Mouse (Mus musculus): Measurements from ENCODE around the gene Plxna3. TPM values are rescaled to one million over a fixed set of nuclear protein-coding genes. Genes with fewer than 3 reads are reported as not detected.

The Plxna3 gene
- total RNA-seq (2023): 10 to 100 TPM; 13.4 to 14.8 TPM

DNA sequence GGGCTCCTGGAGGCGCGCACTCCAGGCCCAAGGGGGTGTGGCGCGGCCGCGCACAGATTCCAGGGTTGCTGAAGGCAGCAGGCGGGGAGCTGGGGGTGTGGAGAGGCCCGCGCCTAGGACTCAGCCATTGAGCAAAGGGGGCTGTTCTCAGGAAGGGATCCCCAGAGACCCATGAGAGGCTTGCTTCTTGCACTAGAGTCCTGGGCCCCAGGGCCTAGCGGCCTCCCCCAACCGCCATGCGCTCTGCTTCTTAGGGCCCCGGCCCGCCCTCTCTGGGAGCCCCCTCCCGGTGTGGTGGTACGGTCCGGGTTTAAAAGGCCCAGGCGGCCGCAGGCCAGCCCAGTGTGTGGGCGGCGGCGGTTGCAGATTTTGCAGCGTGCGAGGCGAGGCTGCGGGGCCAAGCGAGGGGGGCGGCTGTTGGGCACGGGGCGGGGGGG, at the start of gene Plxna3:
Gene Plxna3 (plus strand): TSS at position 342 of the 437 bp plus-strand sequence.

DNA sequence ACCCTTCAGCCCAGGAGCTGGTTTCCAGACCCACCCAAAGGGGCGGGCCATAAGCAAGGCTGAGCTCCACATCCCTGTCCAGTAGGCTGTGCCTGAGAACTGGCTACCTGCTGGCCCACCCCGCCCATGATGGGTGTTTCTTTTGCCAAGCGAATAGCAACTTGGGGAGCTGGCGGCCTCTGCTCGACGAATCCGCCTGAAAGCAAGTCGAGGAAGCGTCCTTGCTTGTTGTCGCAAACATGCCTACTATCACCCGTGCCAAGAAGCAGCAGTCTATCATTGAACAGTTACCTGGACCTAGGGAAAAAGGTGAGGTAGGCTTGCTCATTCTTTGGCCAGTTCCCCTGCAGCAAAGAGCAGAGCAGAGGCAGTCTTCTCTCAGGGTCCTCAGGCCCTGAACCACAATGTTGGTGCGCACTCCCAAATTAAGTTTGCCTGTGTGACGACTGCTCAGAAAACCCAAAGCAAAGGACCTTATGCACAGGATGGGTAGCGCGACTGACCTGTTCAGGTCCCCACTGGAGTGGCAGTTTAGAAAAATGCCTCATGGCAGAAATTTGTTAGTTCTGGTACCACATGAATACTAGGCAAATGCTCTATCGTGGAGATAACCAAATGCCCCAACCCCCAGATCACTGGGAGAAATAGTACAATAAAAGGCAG, 47.0 kb upstream of the Plxna3 start, which contains the start of the genes Taz and Dnase1l1:
Gene Taz (plus strand): TSS at position 181 of the 663 bp plus-strand sequence.
Gene Dnase1l1 (minus strand): TSS at position 606 of the 663 bp plus-strand sequence.

DNA sequence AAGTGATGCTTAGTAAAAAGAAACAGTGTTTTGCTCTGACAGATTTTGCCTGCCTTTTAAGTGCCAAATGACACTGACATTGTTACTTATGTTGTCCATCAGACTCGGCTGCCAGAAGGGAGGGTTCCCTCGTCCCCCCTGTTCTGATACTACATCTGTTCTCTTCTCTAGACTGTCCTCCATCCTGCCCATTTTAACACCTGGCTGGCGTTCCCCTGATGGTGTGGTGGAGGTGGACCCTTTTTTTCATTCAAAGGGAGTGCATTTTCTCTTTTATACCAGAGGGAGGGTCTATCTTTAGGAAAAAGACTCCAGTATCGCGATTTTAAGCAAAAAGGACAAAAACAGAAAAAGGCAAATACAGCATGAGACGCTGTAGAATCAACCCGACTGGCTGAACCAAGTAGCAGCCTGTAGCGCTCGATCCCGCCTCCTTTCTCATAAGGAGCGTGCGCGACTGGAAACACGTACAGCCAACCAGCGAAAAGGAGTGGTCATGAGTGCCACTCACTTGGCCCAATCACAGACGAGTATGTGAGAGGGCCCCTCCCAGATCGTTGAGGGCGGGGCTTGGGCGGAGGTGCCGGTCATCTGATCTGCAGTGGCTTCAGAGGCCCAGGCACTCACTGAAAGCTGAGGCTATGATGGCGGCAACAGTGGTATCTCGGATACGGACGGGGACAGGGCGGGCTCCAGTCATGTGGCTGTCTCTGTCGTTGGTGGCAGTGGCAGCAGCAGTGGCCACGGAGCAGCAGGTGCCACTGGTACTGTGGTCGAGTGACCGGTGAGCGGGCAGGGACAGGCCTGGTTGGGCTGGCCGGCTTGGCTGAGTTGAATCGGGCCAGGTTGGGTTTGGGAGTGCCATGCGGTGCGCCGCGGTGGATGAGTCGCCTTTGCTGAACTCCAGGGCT, 32.1 kb upstream of the Plxna3 start, which contains the start of gene Atp6ap1:
Gene Atp6ap1 (plus strand): TSS at position 560 of the 911 bp plus-strand sequence.

DNA sequence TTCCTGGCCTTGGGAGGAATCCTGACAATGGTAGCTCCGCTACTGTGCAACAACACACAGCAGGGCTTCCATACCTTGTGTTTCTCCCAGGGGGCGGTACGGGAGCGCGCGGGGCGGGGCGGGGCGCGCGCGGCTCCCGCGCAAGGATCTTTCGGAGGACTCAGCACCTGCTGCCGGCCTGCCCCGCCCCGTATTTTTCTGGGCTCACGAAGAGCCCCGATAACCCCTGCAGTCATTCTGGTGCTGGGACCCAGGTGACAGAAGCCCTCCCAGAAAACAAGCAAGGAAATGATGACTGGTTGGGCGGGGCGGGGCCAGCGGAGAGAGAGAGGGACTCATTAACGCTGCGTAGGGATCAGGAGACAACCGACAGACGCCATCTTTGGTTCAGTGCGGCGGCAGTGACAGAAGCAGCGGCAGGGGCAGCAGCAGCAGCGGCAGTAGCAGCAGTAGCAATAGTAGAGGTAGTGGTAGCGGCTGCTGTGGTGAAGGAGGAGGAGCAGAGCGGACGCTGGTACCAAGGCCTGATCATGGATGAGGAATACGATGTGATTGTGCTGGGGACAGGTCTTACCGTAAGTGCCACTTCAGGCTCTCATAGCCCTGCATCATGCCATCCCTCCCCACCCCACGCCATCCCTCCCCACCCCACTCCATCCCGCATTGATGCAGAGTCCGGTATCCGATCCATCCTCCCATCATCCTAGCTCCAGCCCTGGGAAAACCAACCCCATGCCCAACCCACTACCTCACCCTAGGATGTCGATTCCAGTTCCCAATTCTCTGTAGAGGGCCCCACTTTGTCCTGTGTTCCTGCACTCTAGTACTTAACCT, 23.8 kb upstream of the Plxna3 start, which contains the start of gene Gdi1:
Gene Gdi1 (plus strand): TSS at position 132 of the 834 bp plus-strand sequence.

DNA sequence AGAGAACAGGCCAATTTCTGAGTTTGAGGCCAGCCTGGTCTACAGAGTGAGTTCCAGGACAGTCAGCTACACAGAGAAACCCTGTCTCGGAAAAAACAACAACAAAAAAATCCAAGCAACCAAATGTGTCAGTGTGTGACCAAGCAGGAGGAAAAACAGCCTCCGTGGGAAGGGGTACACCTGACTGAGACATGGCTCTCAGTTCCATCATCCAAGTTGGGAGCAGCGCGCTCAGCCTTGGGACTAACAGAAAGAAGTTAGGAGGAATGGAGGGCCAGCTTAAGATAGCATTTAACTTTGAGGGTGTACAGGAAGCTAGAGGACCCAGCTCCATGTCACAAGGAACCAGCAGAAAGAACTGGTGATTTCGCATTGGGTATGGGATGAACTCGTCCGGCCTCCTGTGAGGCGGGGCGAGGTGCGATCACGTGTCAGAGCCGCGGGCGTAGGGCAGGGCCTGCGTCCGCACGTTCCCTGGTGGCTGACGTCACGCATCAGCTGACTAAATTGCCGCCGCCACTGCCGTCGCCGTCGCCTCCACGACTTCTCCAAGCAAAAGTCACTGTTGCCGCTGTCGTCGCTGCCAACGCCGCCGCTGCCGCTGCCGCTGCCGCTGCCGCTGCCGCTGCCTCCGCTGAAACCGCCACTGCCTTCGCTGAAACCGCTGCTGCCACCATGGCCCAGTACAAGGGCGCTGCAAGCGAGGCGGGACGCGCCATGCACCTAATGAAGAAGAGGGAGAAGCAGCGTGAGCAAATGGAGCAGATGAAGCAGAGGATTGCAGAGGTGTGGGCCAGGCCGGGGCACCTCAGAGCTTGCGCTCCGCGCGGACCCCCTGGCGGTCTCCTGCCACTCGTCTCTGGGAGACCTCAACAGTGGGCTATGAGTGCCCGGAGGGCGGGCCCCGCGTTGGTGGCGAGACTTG, 16.1 kb upstream of the Plxna3 start, which contains the start of gene Fam50a:
Gene Fam50a (plus strand): TSS at position 494 of the 925 bp plus-strand sequence.

DNA sequence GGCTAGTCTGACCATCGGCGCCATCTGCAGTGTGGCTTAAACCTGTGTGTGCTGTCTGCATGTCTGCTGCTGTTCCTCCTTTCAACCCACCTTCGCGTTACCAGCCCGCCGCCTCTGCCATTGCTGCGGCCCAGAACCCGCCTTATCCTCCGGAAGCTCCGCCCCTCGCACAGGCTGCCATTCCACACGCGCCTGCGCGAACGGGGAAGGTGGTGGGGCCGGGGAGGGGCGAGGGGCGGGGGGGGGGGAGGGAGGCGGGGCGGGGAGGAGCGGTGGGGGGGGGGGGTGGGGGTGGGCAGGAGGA, 24.6 kb downstream of the Plxna3 start, which contains the start of gene Lage3:
Gene Lage3 (minus strand): TSS at position 152 of the 304 bp plus-strand sequence.

DNA sequence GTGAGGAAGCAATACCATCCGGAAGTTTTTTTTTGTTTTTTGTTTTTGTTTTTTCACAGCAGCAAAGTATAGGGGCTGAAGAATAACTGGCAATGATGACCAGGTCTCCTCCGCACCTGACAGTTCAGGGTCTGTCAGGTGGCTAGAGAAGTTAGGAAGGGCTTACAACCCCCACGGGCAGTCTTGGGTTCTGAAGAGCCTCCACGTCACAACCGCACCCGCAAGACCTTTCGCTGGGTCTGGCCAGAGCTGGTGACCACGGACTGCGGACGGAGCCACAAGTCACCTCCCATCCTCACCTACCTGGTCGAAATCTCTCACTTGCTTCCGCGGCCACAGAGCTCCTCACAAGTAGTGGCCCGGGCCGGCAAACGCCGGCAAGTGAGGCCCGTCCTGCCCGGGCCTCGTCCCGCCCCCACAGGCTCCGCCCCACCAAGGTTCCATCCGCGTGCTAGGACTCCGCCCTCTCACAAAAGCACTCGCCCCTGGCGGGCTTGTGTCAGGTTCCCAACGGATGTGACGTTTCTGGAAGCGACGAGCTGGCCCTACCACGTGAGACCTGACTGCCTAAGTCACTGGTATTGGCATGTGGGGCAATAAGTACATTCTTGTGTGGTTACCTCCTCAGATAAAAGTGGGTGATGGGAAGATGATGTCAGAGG, 44.2 kb downstream of the Plxna3 start, which contains the start of the genes Ubl4a and Slc10a3:
Gene Ubl4a (minus strand): TSS at position 331 of the 662 bp plus-strand sequence.
Gene Slc10a3 (minus strand): TSS at position 462 of the 662 bp plus-strand sequence.

DNA sequence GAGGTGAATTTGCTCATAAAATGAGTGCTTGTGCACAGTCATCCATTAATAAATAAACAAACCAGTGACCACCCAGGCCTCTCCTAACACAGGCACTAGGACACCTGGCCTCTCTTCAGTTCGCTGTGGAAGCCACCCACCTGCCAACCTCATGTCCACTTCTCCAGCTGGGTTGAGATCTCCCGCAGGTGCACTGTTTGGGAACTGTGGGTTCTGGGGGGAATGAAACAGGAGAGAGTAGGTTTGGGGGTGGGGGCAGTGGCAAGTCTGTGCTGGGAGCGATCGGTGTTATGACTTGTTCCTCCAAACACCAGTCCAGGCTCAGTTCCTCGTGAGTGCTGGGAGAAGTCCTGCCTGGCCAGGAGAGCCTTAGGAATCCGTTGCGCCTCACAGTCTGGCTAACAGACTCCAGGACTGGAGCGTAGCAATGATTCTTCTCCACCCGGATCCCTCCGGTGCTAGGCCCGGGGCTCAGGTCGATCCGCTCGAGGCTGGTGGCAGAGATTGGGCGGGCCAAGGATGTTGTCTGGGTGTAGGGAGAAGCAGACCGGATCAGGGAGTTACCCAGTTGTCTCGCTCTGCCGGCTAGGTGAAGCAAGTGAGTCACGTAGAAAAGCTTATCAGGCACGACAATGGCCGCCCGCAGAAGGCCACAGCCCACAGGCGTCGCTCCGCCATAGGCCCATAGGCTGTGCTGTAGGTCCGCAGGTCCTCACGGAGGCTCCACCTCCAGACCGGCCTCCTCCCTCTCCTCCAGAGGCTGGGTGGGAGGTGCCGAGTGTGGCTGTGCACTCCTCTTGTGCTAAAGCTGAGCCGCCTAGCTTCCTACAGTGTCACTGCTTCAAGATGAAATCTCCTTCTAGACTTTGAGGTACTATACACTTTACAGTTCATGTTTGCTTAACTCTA, 63.9 kb downstream of the Plxna3 start, which contains the start of the genes Fam3a and Ikbkg:
Gene Fam3a (minus strand): TSS at position 738 of the 909 bp plus-strand sequence.
Gene Ikbkg (plus strand): TSS at position 756 of the 909 bp plus-strand sequence.

Other genes with a start within 250 kb of the Plxna3 start
- not detected for gene Opn1mw, start 201.6 kb upstream of the Plxna3 start, total RNA-seq (2023)
- gene Mecp2, start 193.7 kb upstream of the Plxna3 start, total RNA-seq (2023): 10 to 100 TPM; 49.9 to 61.6 TPM
- gene Tex28, start 161.2 kb upstream of the Plxna3 start, total RNA-seq (2023): not detected
- under 1 TPM in 1 of 2 experiments, not detected in 1; 0.36 TPM for gene Tktl1, start 151.8 kb upstream of the Plxna3 start, total RNA-seq (2023)
- 100 to 1,000 TPM; 521 to 524 TPM for gene Flna, start 79.2 kb upstream of the Plxna3 start, total RNA-seq (2023)
- gene Emd, start 74.4 kb upstream of the Plxna3 start, total RNA-seq (2023): 10 to 100 TPM; 72.5 to 81.1 TPM
- 100 to 1,000 TPM; 649 to 808 TPM for gene Rpl10, start 58.3 kb upstream of the Plxna3 start, total RNA-seq (2023)
- 100 to 1,000 TPM; 120 to 139 TPM for gene Taz, start 47.2 kb upstream of the Plxna3 start, total RNA-seq (2023)
- gene Dnase1l1, start 46.7 kb upstream of the Plxna3 start, total RNA-seq (2023): 10 to 100 TPM; 18.5 to 21.2 TPM
- gene Atp6ap1, start 32.0 kb upstream of the Plxna3 start, total RNA-seq (2023): 100 to 1,000 TPM; 183 to 197 TPM
- 100 to 1,000 TPM; 302 to 378 TPM for gene Gdi1, start 24.1 kb upstream of the Plxna3 start, total RNA-seq (2023)
- gene Fam50a, start 16.0 kb upstream of the Plxna3 start, total RNA-seq (2023): 100 to 1,000 TPM; 101 to 105 TPM
- 10 to 100 TPM; 26.8 to 27.2 TPM for gene Lage3, start 24.6 kb downstream of the Plxna3 start, total RNA-seq (2023)
- 10 to 100 TPM; 28.9 to 33.8 TPM for gene Ubl4a, start 44.2 kb downstream of the Plxna3 start, total RNA-seq (2023)
- gene Slc10a3, start 44.3 kb downstream of the Plxna3 start, total RNA-seq (2023): 10 to 100 TPM; 18.5 to 20.6 TPM
- gene Fam3a, start 64.2 kb downstream of the Plxna3 start, total RNA-seq (2023): 10 to 100 TPM; 17.2 to 30.0 TPM
- gene Ikbkg, start 64.2 kb downstream of the Plxna3 start, total RNA-seq (2023): 10 to 100 TPM; 61.8 to 62.6 TPM
- 10 to 100 TPM; 32.1 to 32.5 TPM for gene G6pdx, start 100.1 kb downstream of the Plxna3 start, total RNA-seq (2023)
- not detected for gene Gm6880, start 152.3 kb downstream of the Plxna3 start, total RNA-seq (2023)
- not detected for gene Olfr1326-ps1, start 245.8 kb downstream of the Plxna3 start, total RNA-seq (2023)

All from B cell, adult 67 days (primary cell).